Mouse (Mus musculus): ENCODE data around the gene Slc7a5. TPM values are rescaled to one million over a fixed set of nuclear protein-coding genes. Genes with fewer than 3 reads are reported as not detected.

Slc7a5 gene
- polyA plus RNA-seq, 1 experiment = 104 TPM

GRCm38 (mm10) chr8:121919158-121919557 lies 11.7 kb upstream of the Slc7a5 start:
- Histone ChIP-seq H3K4me3 (ENCODE audit: control insufficient read depth, low read depth, low read length) (no peak overlapping the region), H3K27me3 (ENCODE audit: control insufficient read depth, insufficient read depth, low read length) (no peaks in the 10 kb centered on the region), H3K27ac (ENCODE audit: control insufficient read depth, insufficient read depth, low read depth, low read length) (no peak overlapping the region; the same call in 1 of the 2 replicates), H3K36me3 (ENCODE audit: control insufficient read depth, insufficient read depth, low read length) (no peaks in the 10 kb centered on the region), H3K4me1 (ENCODE audit: control insufficient read depth, insufficient read depth, low read length) (peaks cover 28% of the 10 kb centered on the region)
- TF ChIP-seq POLR2A (IDR thresholded peaks at IDR 0.05; ENCODE audit: control insufficient read depth, low read depth, low read length) (no peak), CTCF (IDR thresholded peaks at IDR 0.05; ENCODE audit: control insufficient read depth, insufficient read depth, insufficient replicate concordance, low read depth, low read length) (no peak)

DNA sequence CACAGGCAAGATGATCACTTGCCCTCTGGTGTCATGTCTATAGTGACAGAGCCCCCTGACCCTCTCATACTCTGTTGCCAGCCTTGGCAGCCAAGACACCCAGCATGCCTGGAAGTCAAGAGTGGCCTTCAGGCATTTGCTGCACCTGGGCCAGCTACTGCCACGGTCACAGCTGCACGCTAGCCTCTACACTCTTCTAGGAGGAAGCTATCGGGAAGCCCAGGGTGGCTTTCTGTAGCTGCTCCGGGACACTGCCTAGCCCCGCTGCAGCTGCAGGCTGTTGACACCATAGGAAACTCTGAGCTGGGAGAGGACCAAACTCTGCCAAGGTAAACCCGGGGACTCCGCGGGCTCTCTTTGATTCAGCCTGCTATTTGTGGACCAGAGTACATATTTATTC lies 5.9 kb upstream of the Slc7a5 start:
- no peak overlapping the region for H3K4me3 ChIP-seq (ENCODE audit: control insufficient read depth, low read depth, low read length)
- no peak overlapping the region for H3K27ac ChIP-seq (ENCODE audit: control insufficient read depth, insufficient read depth, low read depth, low read length)
- H3K36me3 ChIP-seq (ENCODE audit: control insufficient read depth, insufficient read depth, low read length) = no peaks in the 10 kb centered on the region; the same call in 1 of the 2 replicates
- H3K4me1 ChIP-seq (ENCODE audit: control insufficient read depth, insufficient read depth, low read length) = peaks cover 22% of the 10 kb centered on the region
- H3K27me3 ChIP-seq (ENCODE audit: control insufficient read depth, insufficient read depth, low read length) = no peaks in the 10 kb centered on the region
- TF ChIP-seq POLR2A (IDR thresholded peaks at IDR 0.05; ENCODE audit: control insufficient read depth, low read depth, low read length) = no peak
- TF ChIP-seq CTCF (IDR thresholded peaks at IDR 0.05; ENCODE audit: control insufficient read depth, insufficient read depth, insufficient replicate concordance, low read depth, low read length) = no peak

GRCm38 (mm10) chr8:121912831-121913230 lies 5.3 kb upstream of the Slc7a5 start:
- no peak for TF ChIP-seq POLR2A (IDR thresholded peaks at IDR 0.05; ENCODE audit: control insufficient read depth, low read depth, low read length)
- no peak for TF ChIP-seq CTCF (IDR thresholded peaks at IDR 0.05; ENCODE audit: control insufficient read depth, insufficient read depth, insufficient replicate concordance, low read depth, low read length)
- Histone ChIP-seq H3K27ac (ENCODE audit: control insufficient read depth, insufficient read depth, low read depth, low read length) (peak overlapping the region; percentile 5; the same call in 1 of the 2 replicates), H3K27me3 (ENCODE audit: control insufficient read depth, insufficient read depth, low read length) (no peaks in the 10 kb centered on the region), H3K4me1 (ENCODE audit: control insufficient read depth, insufficient read depth, low read length) (peaks cover 23% of the 10 kb centered on the region), H3K36me3 (ENCODE audit: control insufficient read depth, insufficient read depth, low read length) (no peaks in the 10 kb centered on the region; the same call in 1 of the 2 replicates), H3K4me3 (ENCODE audit: control insufficient read depth, low read depth, low read length) (no peak overlapping the region)

- no peak overlapping the region; the same call in 1 of the 2 replicates for H3K27ac ChIP-seq (ENCODE audit: control insufficient read depth, insufficient read depth, low read depth, low read length)
- H3K4me3 ChIP-seq (ENCODE audit: control insufficient read depth, low read depth, low read length) = no peak overlapping the region
- no peaks in the 10 kb centered on the region; the same call in 1 of the 2 replicates for H3K36me3 ChIP-seq (ENCODE audit: control insufficient read depth, insufficient read depth, low read length)
- TF ChIP-seq POLR2A (IDR thresholded peaks at IDR 0.05; ENCODE audit: control insufficient read depth, low read depth, low read length) (no peak), CTCF (IDR thresholded peaks at IDR 0.05; ENCODE audit: control insufficient read depth, insufficient read depth, insufficient replicate concordance, low read depth, low read length) (no peak)
- peaks cover 23% of the 10 kb centered on the region for H3K4me1 ChIP-seq (ENCODE audit: control insufficient read depth, insufficient read depth, low read length)
- H3K27me3 ChIP-seq (ENCODE audit: control insufficient read depth, insufficient read depth, low read length) = no peaks in the 10 kb centered on the region
Observed at GRCm38 (mm10) chr8:121911987-121912386, 4.5 kb upstream of the Slc7a5 start.

DNA sequence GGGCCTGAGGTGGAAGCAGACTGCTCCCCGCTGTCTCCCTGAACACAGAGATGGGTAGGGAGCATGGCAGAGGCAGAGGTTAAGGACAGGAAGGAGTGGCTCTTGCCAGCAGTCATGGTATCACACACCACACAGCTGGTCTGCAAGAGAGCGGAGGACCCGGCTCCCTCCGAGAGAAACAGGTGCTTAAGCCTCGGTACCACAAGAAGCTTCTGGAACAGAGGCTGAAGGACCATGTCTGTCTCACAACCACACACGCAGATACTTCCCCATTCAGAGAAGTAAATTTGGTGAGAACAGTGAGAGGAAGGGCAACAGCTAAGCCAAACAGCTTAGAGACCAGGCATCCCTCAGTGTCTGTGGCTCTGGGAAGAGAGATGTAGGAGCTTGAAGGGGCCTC lies 3.9 kb upstream of the Slc7a5 start:
- peaks cover 21% of the 10 kb centered on the region for H3K4me1 ChIP-seq (ENCODE audit: control insufficient read depth, insufficient read depth, low read length)
- no peaks in the 10 kb centered on the region; the same call in 1 of the 2 replicates for H3K36me3 ChIP-seq (ENCODE audit: control insufficient read depth, insufficient read depth, low read length)
- H3K27me3 ChIP-seq (ENCODE audit: control insufficient read depth, insufficient read depth, low read length) = no peaks in the 10 kb centered on the region
- TF ChIP-seq CTCF (IDR thresholded peaks at IDR 0.05; ENCODE audit: control insufficient read depth, insufficient read depth, insufficient replicate concordance, low read depth, low read length) (no peak), POLR2A (IDR thresholded peaks at IDR 0.05; ENCODE audit: control insufficient read depth, low read depth, low read length) (no peak)
- H3K27ac ChIP-seq (ENCODE audit: control insufficient read depth, insufficient read depth, low read depth, low read length) = peak overlapping the region; percentile 75
- no peak overlapping the region for H3K4me3 ChIP-seq (ENCODE audit: control insufficient read depth, low read depth, low read length)

DNA sequence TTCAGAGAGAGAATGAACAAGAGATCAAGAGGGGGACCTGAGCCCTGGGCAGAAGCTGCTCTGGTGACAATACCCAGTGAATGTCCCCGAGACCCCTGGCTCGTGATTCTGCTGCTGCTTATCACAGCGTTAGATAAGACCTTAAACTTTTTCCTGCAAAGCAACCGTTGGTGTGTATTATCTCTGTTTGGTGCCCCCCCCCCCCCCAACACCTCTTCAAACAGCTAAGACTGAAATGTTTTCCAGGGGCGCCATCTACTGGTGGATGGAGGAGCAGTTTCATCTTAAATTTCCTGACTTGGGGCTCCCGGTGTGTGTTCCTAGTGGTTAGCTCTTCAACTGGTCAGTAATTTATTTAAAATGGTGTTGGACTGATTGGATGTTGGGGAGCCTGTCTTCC lies 2.2 kb upstream of the Slc7a5 start:
- Histone ChIP-seq H3K27me3 (ENCODE audit: control insufficient read depth, insufficient read depth, low read length) (no peaks in the 10 kb centered on the region), H3K36me3 (ENCODE audit: control insufficient read depth, insufficient read depth, low read length) (no peaks in the 10 kb centered on the region; the same call in 1 of the 2 replicates), H3K4me1 (ENCODE audit: control insufficient read depth, insufficient read depth, low read length) (peaks cover 20% of the 10 kb centered on the region), H3K27ac (ENCODE audit: control insufficient read depth, insufficient read depth, low read depth, low read length) (no peak overlapping the region), H3K4me3 (ENCODE audit: control insufficient read depth, low read depth, low read length) (peak overlapping the region; percentile 93)
- no peak for TF ChIP-seq POLR2A (IDR thresholded peaks at IDR 0.05; ENCODE audit: control insufficient read depth, low read depth, low read length)
- TF ChIP-seq CTCF (IDR thresholded peaks at IDR 0.05; ENCODE audit: control insufficient read depth, insufficient read depth, insufficient replicate concordance, low read depth, low read length) = no peak

GRCm38 (mm10) chr8:121909148-121909541 lies 1.7 kb upstream of the Slc7a5 start:
- no peak for TF ChIP-seq POLR2A (IDR thresholded peaks at IDR 0.05; ENCODE audit: control insufficient read depth, low read depth, low read length)
- no peak for TF ChIP-seq CTCF (IDR thresholded peaks at IDR 0.05; ENCODE audit: control insufficient read depth, insufficient read depth, insufficient replicate concordance, low read depth, low read length)
- peaks cover 20% of the 10 kb centered on the region for H3K4me1 ChIP-seq (ENCODE audit: control insufficient read depth, insufficient read depth, low read length)
- peak overlapping the region; percentile 93 for H3K4me3 ChIP-seq (ENCODE audit: control insufficient read depth, low read depth, low read length)
- H3K27ac ChIP-seq (ENCODE audit: control insufficient read depth, insufficient read depth, low read depth, low read length) = no peak overlapping the region
- no peaks in the 10 kb centered on the region; the same call in 1 of the 2 replicates for H3K36me3 ChIP-seq (ENCODE audit: control insufficient read depth, insufficient read depth, low read length)
- H3K27me3 ChIP-seq (ENCODE audit: control insufficient read depth, insufficient read depth, low read length) = no peaks in the 10 kb centered on the region

All from testis, adult 2 months (tissue).